In the genomic region with DNA sequence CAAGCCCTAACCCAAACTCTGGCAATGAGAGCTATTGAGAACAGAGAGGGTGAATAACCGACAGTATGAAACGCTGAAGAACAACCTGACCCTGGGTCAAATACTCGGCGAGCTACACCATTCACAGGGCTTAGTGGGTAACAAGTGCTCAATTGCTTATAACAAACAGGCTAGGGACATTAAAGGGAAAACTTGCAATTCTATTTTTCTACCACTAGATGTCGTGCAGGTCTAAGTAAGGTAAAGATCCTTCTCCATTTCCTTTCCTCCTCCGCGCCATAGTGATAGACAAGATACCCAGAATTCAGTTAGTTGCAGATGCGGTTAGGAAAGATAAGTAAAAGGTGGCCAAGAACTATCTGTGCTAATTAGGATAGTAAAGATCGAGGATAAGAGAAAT, we compare ENCODE assay signal across 8 mouse cellular contexts. TPM values are rescaled to one million over a fixed set of nuclear protein-coding genes. Genes with fewer than 3 reads are reported as not detected.
A peak's percentile ranks its signal among the peaks of the same experiment; 100 is the strongest.
DNase-seq lines count a peak whose midpoint lies in the region; TF ChIP-seq lines count a peak whose summit lies in the region.

No protein-coding gene starts in this region.

- no peaks in the 10 kb centered on the region for H3K4me1 ChIP-seq in spleen, adult 2 months (ENCODE audit: control insufficient read depth, insufficient read depth, insufficient read length)

- no peak overlapping the region for H3K27ac ChIP-seq in spleen, adult 2 months (ENCODE audit: insufficient read depth, low read length)

- H3K27me3 ChIP-seq in spleen, adult 2 months (ENCODE audit: control insufficient read depth, insufficient read depth, low read length): peaks cover 2% of the 10 kb centered on the region; the same call in 1 of the 2 replicates

- peak; percentile 1 for DNase-seq in heart, adult 11 months
- DNase-seq in heart, postnatal 4 days: no peak
- DNase-seq in spleen, adult 2 months (ENCODE audit: low read depth in 1 of 2, low spot score in 2 of 2): no peak
- no peak for DNase-seq in spleen, postnatal 36 days (ENCODE audit: low spot score in 2 of 2)
- peak; percentile 52 for DNase-seq in forelimb bud, embryonic 11.5 days (ENCODE audit: low read depth, low spot score)
- DNase-seq in adrenal gland, adult 8-10 months: no peak
- no peak for DNase-seq in adrenal gland, adult 18-20 months (ENCODE audit: low spot score in 2 of 2)
- no peak for DNase-seq in ovary, postnatal 36 days (ENCODE audit: low spot score)

- 0 out of 2 replicates have a peak, but pooled peaks have one; percentile 11 for TF ChIP-seq CTCF in spleen, adult 2 months (IDR thresholded peaks at IDR 0.05; ENCODE audit: extremely low read depth, insufficient read depth, insufficient read length, insufficient replicate concordance)

- H3K4me3 ChIP-seq in spleen, adult 2 months (ENCODE audit: extremely low read depth, insufficient read depth, insufficient read length): no peak overlapping the region

- H3K36me3 ChIP-seq in spleen, adult 2 months (ENCODE audit: control insufficient read depth, insufficient read depth, low read length): no peaks in the 10 kb centered on the region

- 9% methylated on average over 9 of the region's 9 CpGs for WGBS in spleen, adult 2 months

- TF ChIP-seq POLR2A in spleen, adult 2 months (IDR thresholded peaks at IDR 0.05; ENCODE audit: low read depth, low read length): no peak

RNA-seq across cellular contexts. Expression of a gene that starts 8.3 kb away (rescaled TPM):
- total RNA-seq in heart, postnatal 4 days (2021): under 1 TPM; 0.36 to 0.63 TPM
- 0.11 and 0.21 TPM in 2 replicates for polyA plus RNA-seq in spleen, adult 2 months (2012; rRNA removed)
- total RNA-seq in adrenal gland, adult 8-10 months (2022): under 1 TPM in 2 of 4 experiments, not detected in 2; 0.16 to 0.43 TPM
- total RNA-seq in adrenal gland, adult 18-20 months (2021): under 1 TPM; 0.19 to 0.23 TPM

RNA-seq across cellular contexts. Expression of a gene that starts 19.9 kb away (rescaled TPM):
- total RNA-seq in heart, postnatal 4 days (2021): under 1 TPM in 1 of 2 experiments, not detected in 1; 0.14 TPM
- polyA plus RNA-seq in spleen, adult 2 months (2012; rRNA removed): 0.14 TPM in 1 of 2 replicates, not detected in the other
- under 1 TPM; 0.10 to 0.58 (median 0.25) TPM for total RNA-seq in adrenal gland, adult 8-10 months (2022)
- 1 to 10 TPM in 1 of 2 experiments, under 1 TPM in 1; 0.13 to 1.3 TPM for total RNA-seq in adrenal gland, adult 18-20 months (2021)

Comparison
In these comparisons a context has a peak if more than half of its experiments do, and no peak if none do; other contexts are left out.
1. DNase-seq: peak in heart, adult 11 months (single experiment) and forelimb bud, embryonic 11.5 days (single experiment); none in heart, postnatal 4 days (single experiment), spleen, adult 2 months (0 of 2), spleen, postnatal 36 days (0 of 2), adrenal gland, adult 8-10 months (single experiment), adrenal gland, adult 18-20 months (0 of 2) and ovary, postnatal 36 days (single experiment).